Mouse (Mus musculus) ZHBTc4 (cell line): ENCODE results near the gene Gm2244.
A peak's percentile ranks its signal among the peaks of the same experiment; 100 is the strongest.
"Not testable (repeated sequence)": the region's sequence is repeated elsewhere in the genome, so short reads cannot be mapped to it uniquely, and the experiment has no call there.

Source experiments
- DNase-seq: peaks from one replicate; pipeline ENCODE4 v3.0.0-alpha.2; 2011; ENCODE audit warnings: low read depth, low spot score

Gene Gm2244

GRCm38 (mm10) chr14:19549863-19550262 is at the start of gene Gm2244:
Gm2244 (minus strand) TSS chr14:19549963.
- not testable (repeated sequence) for DNase-seq

GRCm38 (mm10) chr14:19584804-19585667 is 35.3 kb upstream of the Gm2244 start, which contains the start of gene Gm2237:
Gm2237 (minus strand) TSS chr14:19585135.
- DNase-seq: peak; percentile 1
